ENCODE assay signal across 19 mouse cellular contexts in the genomic region with DNA sequence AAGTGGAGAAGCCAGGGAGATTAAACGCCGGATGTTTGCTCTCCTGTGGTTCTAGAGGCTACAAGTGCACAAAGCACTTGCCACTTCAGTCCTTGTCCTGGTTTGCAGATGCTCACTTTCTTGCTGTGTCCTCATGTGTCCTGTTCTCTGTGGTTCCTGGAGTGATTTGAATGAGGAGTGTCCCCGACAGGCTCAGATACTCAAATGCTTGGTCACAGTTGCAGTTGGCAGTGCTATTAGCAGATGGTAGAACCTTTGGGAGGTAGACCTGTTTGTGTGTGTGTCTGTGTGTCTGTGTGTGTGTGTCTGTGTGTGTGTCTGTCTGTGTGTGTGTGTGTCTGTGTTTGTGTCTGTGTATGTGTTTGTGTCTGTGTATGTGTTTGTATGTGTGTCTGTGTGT.
DNase-seq lines count a peak whose midpoint lies in the region; ATAC-seq lines count a peak whose summit lies in the region.
"Had no signal": no experiment of that assay in that cellular context is flagged by ENCODE, and none has a peak within 500 bp of the region (broad histone marks: within the 10 kb centered on the region; RNA-seq: fewer than 3 reads in every experiment).

No protein-coding gene starts in this region.

- H3K36me3 ChIP-seq in forebrain, embryonic 10.5 days (replicated peaks), result no peaks in the 10 kb centered on the region
- H3K36me3 ChIP-seq in forebrain, embryonic 16.5 days (ENCODE audit: control insufficient read depth, insufficient read depth), result no peaks in the 10 kb centered on the region
- no peaks in the 10 kb centered on the region for H3K36me3 ChIP-seq in hindbrain, embryonic 15.5 days
- H3K36me3 ChIP-seq in hindbrain, embryonic 14.5 days (replicated peaks; ENCODE audit: control insufficient read depth, insufficient read depth), result no peaks in the 10 kb centered on the region
- H3K36me3 ChIP-seq: embryonic facial prominence, embryonic 10.5 days; heart, embryonic 15.5 days; hindbrain, embryonic 10.5 days had no signal

- WGBS in forebrain, embryonic 10.5 days, result 90% methylated on average over 3 of the region's 3 CpGs
- 75% methylated on average over 3 of the region's 3 CpGs for WGBS in forebrain, embryonic 16.5 days
- 67% methylated on average over 3 of the region's 3 CpGs for WGBS in hindbrain, embryonic 15.5 days
- WGBS in hindbrain, embryonic 14.5 days, result 82% methylated on average over 3 of the region's 3 CpGs

- peaks cover 63% of the 10 kb centered on the region for H3K4me1 ChIP-seq in forebrain, embryonic 10.5 days
- H3K4me1 ChIP-seq in forebrain, embryonic 16.5 days (replicated peaks; ENCODE audit: control insufficient read depth, insufficient read depth, low read length), result peaks cover 26% of the 10 kb centered on the region
- H3K4me1 ChIP-seq in hindbrain, embryonic 15.5 days (replicated peaks), result peaks cover 30% of the 10 kb centered on the region
- H3K4me1 ChIP-seq in hindbrain, embryonic 14.5 days (replicated peaks; ENCODE audit: control insufficient read depth, insufficient read depth, low read length), result peaks cover 29% of the 10 kb centered on the region

- no peaks in the 10 kb centered on the region for H3K9me3 ChIP-seq in forebrain, embryonic 10.5 days
- H3K9me3 ChIP-seq in forebrain, embryonic 16.5 days (ENCODE audit: control insufficient read depth, low read length), result no peaks in the 10 kb centered on the region
- no peaks in the 10 kb centered on the region for H3K9me3 ChIP-seq in hindbrain, embryonic 15.5 days
- no peaks in the 10 kb centered on the region for H3K9me3 ChIP-seq in hindbrain, embryonic 14.5 days (ENCODE audit: control insufficient read depth, low read length)
- H3K9me3 ChIP-seq: embryonic facial prominence, embryonic 10.5 days; heart, embryonic 15.5 days; hindbrain, embryonic 10.5 days had no signal

- H3K9ac ChIP-seq in forebrain, embryonic 16.5 days (replicated peaks; ENCODE audit: low read depth, low read length), result no peak overlapping the region
- no peak overlapping the region for H3K9ac ChIP-seq in hindbrain, embryonic 15.5 days
- H3K9ac ChIP-seq in hindbrain, embryonic 14.5 days, result no peak overlapping the region
- H3K9ac ChIP-seq: heart, embryonic 15.5 days had no signal

- no peak for ATAC-seq in forebrain, embryonic 16.5 days
- no peak for ATAC-seq in hindbrain, embryonic 15.5 days (ENCODE audit: low FRiP score, low read depth)
- ATAC-seq in hindbrain, embryonic 14.5 days (ENCODE audit: low FRiP score), result no peak
- ATAC-seq: hindbrain, embryonic 16.5 days; inflammation-experienced regulatory T-cells, adult 6 months; intestine, postnatal 0 days had no signal

- no peak overlapping the region for H3K4me2 ChIP-seq in forebrain, embryonic 16.5 days (ENCODE audit: low read length)
- H3K4me2 ChIP-seq in hindbrain, embryonic 15.5 days, result no peak overlapping the region
- no peak overlapping the region for H3K4me2 ChIP-seq in hindbrain, embryonic 14.5 days (replicated peaks)
- H3K4me2 ChIP-seq: heart, embryonic 11.5 days; heart, embryonic 15.5 days had no signal

- H3K27me3 ChIP-seq in forebrain, embryonic 10.5 days (ENCODE audit: poor library complexity, severe bottlenecking), result peaks cover 7% of the 10 kb centered on the region; the same call in 1 of the 2 replicates
- no peaks in the 10 kb centered on the region for H3K27me3 ChIP-seq in forebrain, embryonic 16.5 days (replicated peaks; ENCODE audit: control insufficient read depth, insufficient read depth, low read length)
- no peaks in the 10 kb centered on the region for H3K27me3 ChIP-seq in hindbrain, embryonic 15.5 days
- H3K27me3 ChIP-seq in hindbrain, embryonic 14.5 days (ENCODE audit: control insufficient read depth, insufficient read depth, low read length), result no peaks in the 10 kb centered on the region
- H3K27me3 ChIP-seq: heart, embryonic 15.5 days had no signal

- peak overlapping the region; percentile 66 for H3K27ac ChIP-seq in forebrain, embryonic 10.5 days
- H3K27ac ChIP-seq in forebrain, embryonic 16.5 days (ENCODE audit: low read length), result no peak overlapping the region; the same call in 1 of the 2 replicates
- 0 out of 2 replicates have a peak overlapping the region, but pooled peaks have one; percentile 6 for H3K27ac ChIP-seq in hindbrain, embryonic 15.5 days (replicated peaks)
- H3K27ac ChIP-seq in hindbrain, embryonic 14.5 days, result no peak overlapping the region
- H3K27ac ChIP-seq: embryonic facial prominence, embryonic 10.5 days; heart, adult 2 months; heart, embryonic 15.5 days; hindbrain, embryonic 10.5 days had no signal

- peak; percentile 36 for DNase-seq in cerebellum, adult 9-11 months
- DNase-seq in cerebellum, adult 18-20 months, result no peak
- DNase-seq in forebrain, embryonic 10.5 days (ENCODE audit: extremely low spot score, low spot score), result no peak
- no peak for DNase-seq in hindbrain, embryonic 14.5 days (ENCODE audit: low spot score)
- peak; percentile 58 for DNase-seq in brain, adult 2 months (ENCODE audit: low read depth, low spot score)
- DNase-seq: adrenal gland, postnatal 10 days; gastrocnemius, postnatal 14 days; heart, adult 2 months; heart, postnatal 14 days; kidney, adult 8-10 months had no signal

- H3K4me3 ChIP-seq in forebrain, embryonic 10.5 days, result no peak overlapping the region
- no peak overlapping the region for H3K4me3 ChIP-seq in forebrain, embryonic 16.5 days (replicated peaks; ENCODE audit: low read length)
- H3K4me3 ChIP-seq in hindbrain, embryonic 15.5 days, result no peak overlapping the region
- H3K4me3 ChIP-seq in hindbrain, embryonic 14.5 days (replicated peaks; ENCODE audit: low read length), result no peak overlapping the region
- H3K4me3 ChIP-seq: embryonic facial prominence, embryonic 10.5 days; heart, adult 2 months; heart, embryonic 15.5 days; hindbrain, embryonic 10.5 days had no signal

Comparison
In these comparisons a context has a peak if more than half of its experiments do, and no peak if none do; other contexts are left out.
1. DNase-seq: peak in cerebellum, adult 9-11 months (single experiment) and brain, adult 2 months (single experiment); none in cerebellum, adult 18-20 months (0 of 2), forebrain, embryonic 10.5 days (single experiment) and hindbrain, embryonic 14.5 days (single experiment).
2. H3K27ac ChIP-seq: peak in forebrain, embryonic 10.5 days (single experiment) and hindbrain, embryonic 15.5 days (single experiment); none in forebrain, embryonic 16.5 days (single experiment) and hindbrain, embryonic 14.5 days (single experiment).